In the genomic region with DNA sequence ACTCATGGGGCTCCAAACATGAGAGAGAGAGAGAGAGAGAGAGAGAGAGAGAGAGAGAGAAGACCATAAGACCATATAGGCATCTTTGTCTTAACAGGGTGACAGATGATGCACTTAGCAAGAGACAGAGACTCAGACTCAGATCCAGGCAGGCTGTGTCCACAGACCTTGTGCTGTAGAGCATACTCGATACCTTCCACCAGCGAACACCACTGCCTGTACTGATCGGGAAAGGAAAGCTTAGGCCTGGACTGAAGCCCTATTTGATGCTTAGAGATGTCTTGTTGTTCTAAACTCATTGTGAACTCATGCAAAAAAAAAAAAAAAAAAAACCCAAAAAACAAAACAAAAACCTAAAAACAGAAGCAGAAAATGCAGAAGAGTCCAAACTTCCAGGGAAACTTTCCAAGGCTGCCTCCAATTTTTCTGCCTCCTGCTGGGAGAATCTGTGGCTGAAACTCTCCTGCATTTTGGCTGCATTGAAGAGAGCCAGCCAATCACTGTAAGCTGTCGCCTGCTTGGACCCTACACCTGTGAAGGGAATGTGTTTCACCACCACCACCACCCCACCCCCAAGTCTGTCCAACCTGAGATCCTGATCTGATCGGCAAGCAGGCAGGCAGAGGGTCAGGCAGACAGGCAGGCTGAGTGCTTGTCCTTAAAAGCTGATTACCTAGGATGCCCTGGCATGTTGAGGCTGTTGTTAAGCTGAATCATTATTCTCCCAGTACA, we compare ENCODE assay signal across 30 mouse cellular contexts.
DNase-seq lines count a peak whose midpoint lies in the region; ATAC-seq and TF ChIP-seq lines count a peak whose summit lies in the region.
"Had no signal": no experiment of that assay in that cellular context is flagged by ENCODE, and none has a peak within 500 bp of the region (broad histone marks: within the 10 kb centered on the region; RNA-seq: fewer than 3 reads in every experiment).

No protein-coding gene starts in this region.

- no peaks in the 10 kb centered on the region for H3K9me3 ChIP-seq in kidney, postnatal 0 days (replicated peaks; ENCODE audit: low read length)
- H3K9me3 ChIP-seq: forebrain, embryonic 13.5 days; G1E; heart, embryonic 10.5 days; hindbrain, embryonic 12.5 days; intestine, embryonic 15.5 days; limb, embryonic 12.5 days; liver, embryonic 15.5 days; neural tube, embryonic 12.5 days had no signal

- H3K4me1 ChIP-seq in kidney, postnatal 0 days (replicated peaks; ENCODE audit: insufficient read depth, low read length), result peaks cover 14% of the 10 kb centered on the region
- H3K4me1 ChIP-seq: liver, embryonic 15.5 days had no signal

- H3K27ac ChIP-seq in kidney, postnatal 0 days, result no peak overlapping the region
- H3K27ac ChIP-seq: forebrain, embryonic 13.5 days; gastrocnemius, adult 2 months; heart, embryonic 10.5 days; hindbrain, embryonic 12.5 days; intestine, embryonic 15.5 days; left cerebral cortex, adult 2 months; limb, embryonic 12.5 days; liver, embryonic 15.5 days; neural tube, embryonic 12.5 days; stomach, postnatal 0 days had no signal

- H3K27me3 ChIP-seq in kidney, postnatal 0 days (ENCODE audit: insufficient read depth, low read length), result no peaks in the 10 kb centered on the region
- H3K27me3 ChIP-seq: forebrain, embryonic 13.5 days; hindbrain, embryonic 12.5 days; intestine, embryonic 15.5 days; limb, embryonic 12.5 days; liver, embryonic 15.5 days; neural tube, embryonic 12.5 days had no signal

- no peaks in the 10 kb centered on the region for H3K36me3 ChIP-seq in kidney, postnatal 0 days (ENCODE audit: insufficient read depth, low read length)
- H3K36me3 ChIP-seq: G1E; heart, embryonic 10.5 days; hindbrain, embryonic 12.5 days; intestine, embryonic 15.5 days; limb, embryonic 12.5 days; liver, embryonic 15.5 days; neural tube, embryonic 12.5 days had no signal

- TF ChIP-seq CTCF in kidney, postnatal 0 days (IDR thresholded peaks at IDR 0.05; ENCODE audit: low read depth), result no peak

- no peak overlapping the region for H3K9ac ChIP-seq in kidney, postnatal 0 days (ENCODE audit: low read depth, low read length)
- H3K9ac ChIP-seq: forebrain, embryonic 13.5 days; hindbrain, embryonic 12.5 days; intestine, embryonic 15.5 days; limb, embryonic 12.5 days; liver, embryonic 15.5 days; lung, embryonic 14.5 days; neural tube, embryonic 12.5 days had no signal

- H3K4me2 ChIP-seq in kidney, postnatal 0 days (ENCODE audit: low read length), result no peak overlapping the region
- H3K4me2 ChIP-seq: forebrain, embryonic 13.5 days; hindbrain, embryonic 12.5 days; intestine, embryonic 15.5 days; limb, embryonic 12.5 days; liver, embryonic 15.5 days; lung, embryonic 14.5 days; midbrain, embryonic 11.5 days; neural tube, embryonic 12.5 days had no signal

- DNase-seq in cerebellum, adult 11 months, result peak; percentile 44
- DNase-seq in kidney, postnatal 0 days (ENCODE audit: low spot score), result peak; percentile 44
- no peak for DNase-seq in kidney, adult 11 months
- DNase-seq in cerebellum, adult 9-11 months, result peak; percentile 70
- no peak for DNase-seq in lung, postnatal 4 days
- no peak for DNase-seq in B cell, adult 2 months
- no peak for DNase-seq in embryo, embryonic 9.5 days (ENCODE audit: extremely low spot score)
- DNase-seq: adrenal gland, postnatal 10 days; gastrocnemius, adult 2 months; heart, postnatal 36 days; kidney, adult 8-10 months; kidney, postnatal 14 days; lung, embryonic 14.5 days; lung, postnatal 14 days; right cerebral cortex, postnatal 4 days; thymus, adult 18-20 months; thymus, postnatal 25 days had no signal

- WGBS in kidney, postnatal 0 days, result 73% methylated on average over 5 of the region's 5 CpGs

- no peak for ATAC-seq in cerebellum, adult (ENCODE audit: insufficient number of reproducible peaks, low FRiP score, low TSS enrichment)
- ATAC-seq in kidney, postnatal 0 days (replicated peaks; ENCODE audit: low FRiP score, low read depth), result no peak
- ATAC-seq: forebrain, embryonic 13.5 days; intestine, embryonic 15.5 days; midbrain, embryonic 16.5 days had no signal

- no peak overlapping the region for H3K4me3 ChIP-seq in kidney, postnatal 0 days (replicated peaks; ENCODE audit: low read depth, low read length)
- H3K4me3 ChIP-seq: forebrain, embryonic 13.5 days; gastrocnemius, adult 2 months; heart, embryonic 10.5 days; hindbrain, embryonic 12.5 days; intestine, embryonic 15.5 days; left cerebral cortex, adult 2 months; limb, embryonic 12.5 days; liver, embryonic 15.5 days; neural tube, embryonic 12.5 days had no signal

Comparison
In these comparisons a context has a peak if more than half of its experiments do, and no peak if none do; other contexts are left out.
1. DNase-seq: peak in cerebellum, adult 11 months (single experiment), kidney, postnatal 0 days (single experiment) and cerebellum, adult 9-11 months (single experiment); none in kidney, adult 11 months (single experiment), lung, postnatal 4 days (0 of 2), B cell, adult 2 months (0 of 2) and embryo, embryonic 9.5 days (single experiment).